In the genomic region with DNA sequence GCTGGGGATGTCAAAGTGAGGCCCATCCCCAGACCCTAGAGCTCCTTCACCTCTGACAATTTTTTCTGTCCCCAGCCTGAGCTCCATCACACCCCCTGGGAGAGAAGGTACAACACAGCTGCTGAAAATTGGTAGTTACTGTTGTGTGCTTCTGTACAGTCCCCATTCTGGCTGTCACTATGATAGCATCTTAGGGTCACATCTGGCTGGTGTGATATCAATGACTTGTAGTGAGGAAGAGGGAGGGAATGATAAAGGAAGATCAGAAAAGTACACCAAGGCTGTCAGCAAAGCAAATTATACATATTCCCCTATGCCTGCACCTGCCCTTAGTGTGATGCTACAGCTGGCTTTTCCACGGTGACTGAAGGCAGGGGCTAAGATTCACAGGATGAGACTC, we compare ENCODE assay signal across 17 mouse cellular contexts.
"Had no signal": no experiment of that assay in that cellular context is flagged by ENCODE, and none has a peak within 500 bp of the region (broad histone marks: within the 10 kb centered on the region; RNA-seq: fewer than 3 reads in every experiment).

No protein-coding gene starts in this region.

- H3K4me1 ChIP-seq: limb, embryonic 13.5 days; midbrain, embryonic 10.5 days; midbrain, embryonic 15.5 days; neural tube, embryonic 12.5 days; stomach, embryonic 15.5 days had no signal

- DNase-seq: kidney, postnatal 10 days; kidney, postnatal 4 days; left cerebral cortex, postnatal 4 days; lung, adult 18-20 months; retina, postnatal 1 day; right cerebral cortex, postnatal 4 days; spleen, adult 18-20 months; thymus, adult 2 months; thymus, postnatal 4 days had no signal

- ATAC-seq: inflammation-experienced regulatory T-cells, adult 6 months; intestine, postnatal 0 days; midbrain, embryonic 15.5 days had no signal

- H3K9ac ChIP-seq: limb, embryonic 13.5 days; midbrain, embryonic 15.5 days; neural tube, embryonic 12.5 days; stomach, embryonic 15.5 days had no signal

- H3K9me3 ChIP-seq: limb, embryonic 13.5 days; midbrain, embryonic 10.5 days; midbrain, embryonic 15.5 days; neural tube, embryonic 12.5 days; stomach, embryonic 15.5 days had no signal

- H3K27me3 ChIP-seq: limb, embryonic 13.5 days; midbrain, embryonic 15.5 days; neural tube, embryonic 12.5 days; stomach, embryonic 15.5 days had no signal

- H3K27ac ChIP-seq: layer of hippocampus, adult 2 months; limb, embryonic 13.5 days; midbrain, embryonic 10.5 days; midbrain, embryonic 15.5 days; neural tube, embryonic 12.5 days; stomach, embryonic 15.5 days had no signal

- H3K4me2 ChIP-seq: limb, embryonic 13.5 days; midbrain, embryonic 15.5 days; neural tube, embryonic 12.5 days; stomach, embryonic 15.5 days had no signal

- H3K36me3 ChIP-seq: midbrain, embryonic 10.5 days; midbrain, embryonic 15.5 days; neural tube, embryonic 12.5 days; stomach, embryonic 15.5 days had no signal

- H3K4me3 ChIP-seq: layer of hippocampus, adult 2 months; limb, embryonic 13.5 days; midbrain, embryonic 10.5 days; midbrain, embryonic 15.5 days; neural tube, embryonic 12.5 days; stomach, embryonic 15.5 days had no signal
